Mouse (Mus musculus) right cerebral cortex, postnatal 10 days (tissue): ENCODE measurements at regions not wholly inside any gene's neighbourhood (a gene's known extent, or its start where the extent isn't known, plus 50 kb on each side); places are given as distances from the start of the nearest gene placed in this dataset.

ENCODE experiments used
- DNase-seq, 2 experiments: peaks; one replicate each; pipeline ENCODE4 v3.0.0; 2021; ENCODE audit warnings: low spot score in 2 of 2

GRCm38 (mm10) chr2:78110335-78110734 lies 164.2 kb upstream of the Cwc22 start:
- DNase-seq = no peak

- DNase-seq = no peak
Observed at GRCm38 (mm10) chr2:78095536-78095935, 149.4 kb upstream of the Cwc22 start.

- DNase-seq = no peak
Observed at GRCm38 (mm10) chr2:78094921-78095320, 148.7 kb upstream of the Cwc22 start.

- DNase-seq = no peak
Observed at GRCm38 (mm10) chr2:78064321-78065037, 118.3 kb upstream of the Cwc22 start.

GRCm38 (mm10) chr2:78059801-78060416 lies 113.7 kb upstream of the Cwc22 start:
- DNase-seq = no peak

GRCm38 (mm10) chr2:78058988-78059387 lies 112.8 kb upstream of the Cwc22 start:
- DNase-seq = no peak

GRCm38 (mm10) chr2:78053910-78054309 lies 107.7 kb upstream of the Cwc22 start:
- no peak for DNase-seq

GRCm38 (mm10) chr2:78050542-78050941 lies 104.4 kb upstream of the Cwc22 start:
- no peak for DNase-seq

GRCm38 (mm10) chr2:78049248-78049874 lies 103.2 kb upstream of the Cwc22 start:
- peak; percentile 93 to 94 for DNase-seq

- peak in 1 of 2 experiments; percentile 31 for DNase-seq
Observed at GRCm38 (mm10) chr2:78048706-78049055, 102.5 kb upstream of the Cwc22 start.

GRCm38 (mm10) chr2:78048030-78048705 lies 102.0 kb upstream of the Cwc22 start:
- no peak for DNase-seq

- no peak for DNase-seq
Observed at GRCm38 (mm10) chr2:78027319-78027718, 81.1 kb upstream of the Cwc22 start.

GRCm38 (mm10) chr2:78026808-78027207 lies 80.6 kb upstream of the Cwc22 start:
- DNase-seq = no peak

- no peak for DNase-seq
Observed at GRCm38 (mm10) chr2:78025651-78026435, 79.7 kb upstream of the Cwc22 start.

- DNase-seq = no peak
Observed at GRCm38 (mm10) chr2:78024981-78025565, 78.9 kb upstream of the Cwc22 start.

- no peak for DNase-seq
Observed at GRCm38 (mm10) chr2:78023916-78024685, 77.9 kb upstream of the Cwc22 start.

- no peak for DNase-seq
Observed at GRCm38 (mm10) chr2:78023416-78023815, 77.2 kb upstream of the Cwc22 start.

- no peak for DNase-seq
Observed at GRCm38 (mm10) chr2:78022756-78023155, 76.6 kb upstream of the Cwc22 start.

GRCm38 (mm10) chr2:78021905-78022304 lies 75.7 kb upstream of the Cwc22 start:
- DNase-seq = peak in 1 of 2 experiments; percentile 32

GRCm38 (mm10) chr2:78021356-78021900 lies 75.3 kb upstream of the Cwc22 start:
- DNase-seq = no peak
